Mouse (Mus musculus) gastrocnemius, postnatal 4 days (tissue): ENCODE data around the gene H2bfm. TPM values are rescaled to one million over a fixed set of nuclear protein-coding genes. Genes with fewer than 3 reads are reported as not detected.
"Not testable (repeated sequence)": the region's sequence is repeated elsewhere in the genome, so short reads cannot be mapped to it uniquely, and the experiment has no call there.

ENCODE experiments used
- DNase-seq, 2 experiments: peaks; one replicate each; pipeline ENCODE4 v3.0.0; 2021 to 2022; ENCODE audit warnings: low spot score in 2 of 2, mixed read lengths in 2 of 2
- long read RNA-seq, 2 experiments: library from polyadenylated mRNA; stranded (forward); transcript quantifications; one replicate each; pipeline ENCODE4 v2.0.0; 2021
- total RNA-seq, 2 experiments: library from RNA; stranded (reverse); gene quantifications; 2 replicates each; pipeline ENCODE4 v1.2.3; 2021

The H2bfm gene
- total RNA-seq = not detected
- long read RNA-seq, experiment 1 = 0 reads
- long read RNA-seq, experiment 2 = 0 reads

- no peak for DNase-seq
These were observed at the start of gene H2bfm for GRCm38 (mm10) chrX:136927031-136927430. TSS of gene H2bfm (plus strand) at chrX:136927325.

GRCm38 (mm10) chrX:136895757-136896156 lies 31.4 kb upstream of the H2bfm start:
- DNase-seq = no peak

- no peak for DNase-seq
These were observed 22.8 kb upstream of the H2bfm start for GRCm38 (mm10) chrX:136904369-136904768.

DNA sequence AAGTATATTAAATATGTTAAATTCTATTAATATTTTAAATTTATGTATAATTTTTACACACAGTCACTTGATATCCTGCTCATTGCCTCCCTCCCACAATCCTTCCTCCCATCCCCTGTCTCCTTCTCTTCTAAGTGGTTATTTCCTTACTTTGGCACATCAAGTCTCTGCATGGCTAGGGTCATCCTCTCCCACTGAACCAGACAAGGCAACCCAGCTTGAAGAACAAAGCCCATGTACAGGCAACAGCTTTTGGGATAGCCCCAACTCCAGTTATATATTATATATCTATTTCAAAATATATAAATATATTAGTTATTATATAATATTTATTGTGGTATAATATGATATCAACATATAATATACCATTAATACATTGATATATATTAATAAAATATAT lies 1.3 kb upstream of the H2bfm start:
- DNase-seq = no peak

- DNase-seq = no peak
These were observed 10.9 kb downstream of the H2bfm start for GRCm38 (mm10) chrX:136937985-136938384.

GRCm38 (mm10) chrX:136957583-136958279 lies 30.6 kb downstream of the H2bfm start:
- peak in 1 of 2 experiments; percentile 27 for DNase-seq

- DNase-seq = not testable (repeated sequence)
These were observed 31.2 kb downstream of the H2bfm start for GRCm38 (mm10) chrX:136958300-136958699.

GRCm38 (mm10) chrX:136959688-136960087 lies 32.6 kb downstream of the H2bfm start:
- no peak for DNase-seq

DNA sequence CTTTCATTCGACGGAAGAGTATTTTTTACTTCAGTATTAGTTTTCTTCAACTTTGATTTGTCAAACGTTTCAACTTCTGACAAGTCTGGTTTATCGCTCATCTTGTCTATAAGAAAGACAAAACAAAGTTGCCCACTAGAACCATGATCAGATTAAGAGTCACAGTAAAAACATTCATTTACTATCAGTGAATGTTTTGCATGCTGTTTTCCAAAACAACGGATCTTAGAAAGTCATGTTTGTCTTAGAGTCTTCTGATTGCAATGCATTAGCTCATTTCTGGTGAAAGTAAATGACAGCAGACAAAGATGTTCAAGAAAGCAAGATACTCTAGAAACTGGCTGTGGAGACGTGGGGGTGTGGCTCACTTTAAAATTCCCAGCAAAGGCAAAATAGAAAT lies 48.3 kb downstream of the H2bfm start, which contains the start of gene Tmsb15b2:
Gene Tmsb15b2 (minus strand): TSS at position 101 of the 400 bp plus-strand sequence.
- not testable (repeated sequence) for DNase-seq

- peak in 1 of 2 experiments; percentile 16 for DNase-seq
These were observed 49.4 kb downstream of the H2bfm start, which contains the start of the genes Tmsb15l and Tmsb15b1 for GRCm38 (mm10) chrX:136976424-136977084. TSS of gene Tmsb15l (minus strand) at chrX:136976869. TSS of gene Tmsb15b1 (minus strand) at chrX:136976874.

Other genes with a start within 250 kb of the H2bfm start
- gene Tceal1, start 219.3 kb upstream of the H2bfm start, total RNA-seq = 10 to 100 TPM; 10.7 to 12.7 TPM
- gene Morf4l2, start 183.6 kb upstream of the H2bfm start, total RNA-seq = 100 to 1,000 TPM; 330 to 342 TPM
- not detected for gene Glra4, start 147.2 kb upstream of the H2bfm start, total RNA-seq
- 10 to 100 TPM; 19.2 to 19.7 TPM for gene Plp1, start 104.7 kb upstream of the H2bfm start, total RNA-seq
- gene Rab9b, start 58.6 kb upstream of the H2bfm start, total RNA-seq = under 1 TPM; 0.21 to 0.54 TPM
- gene Tmsb15b2, start 48.2 kb downstream of the H2bfm start, total RNA-seq = 10 to 100 TPM in 1 of 2 experiments, 1 to 10 TPM in 1; 5.6 to 22.0 TPM
- gene Tmsb15l, start 49.5 kb downstream of the H2bfm start, total RNA-seq = under 1 TPM in 1 of 2 experiments, not detected in 1; 0.78 TPM
- 1 to 10 TPM; 1.5 to 5.1 TPM for gene Tmsb15b1, start 49.5 kb downstream of the H2bfm start, total RNA-seq
- gene Zcchc18, start 65.8 kb downstream of the H2bfm start, total RNA-seq = under 1 TPM; 0.22 to 0.39 TPM
- 1 to 10 TPM; 5.9 to 8.3 TPM for gene Slc25a53, start 111.0 kb downstream of the H2bfm start, total RNA-seq
- gene Fam199x, start 122.3 kb downstream of the H2bfm start, total RNA-seq = 1 to 10 TPM; 4.5 to 5.6 TPM
- not detected for gene Esx1, start 194.8 kb downstream of the H2bfm start, total RNA-seq